Mouse (Mus musculus) testis, adult 2 months (tissue): ENCODE measurements around the gene Mta3.

Experiments
- CTCF ChIP-seq: fragments of 200-500 bp; IDR thresholded peaks from 2 replicates; pipeline ENCODE4 v1.5.1; 2012; ENCODE audit warnings: low read depth, mild to moderate bottlenecking, inconsistent platforms, low read length, moderate library complexity; ENCODE audit not compliant: control insufficient read depth, insufficient read depth, insufficient replicate concordance
- POLR2A ChIP-seq: fragments of 200-500 bp; IDR thresholded peaks from 2 replicates; pipeline ENCODE4 v1.6.1; 2012; ENCODE audit warnings: low read depth, mild to moderate bottlenecking, inconsistent platforms, low read length, moderate library complexity; ENCODE audit not compliant: control insufficient read depth

- TF ChIP-seq POLR2A (no peak), CTCF (no peak)
Measured at GRCm38 (mm10) chr17:83841011-83841410, 135.0 kb downstream of the Mta3 start.
